Mouse (Mus musculus) ES-Bruce4 (cell line): ENCODE measurements around the gene Slc2a1.

Experiments
- CTCF ChIP-seq: IDR thresholded peaks from one replicate; pipeline ENCODE4 v1.8.1; 2011; ENCODE audit warnings: low read depth, low read length
- EP300 ChIP-seq: IDR thresholded peaks from 2 replicates; pipeline ENCODE4 v1.6.1; 2011; ENCODE audit warnings: low read depth, low read length; ENCODE audit not compliant: insufficient read depth
- POLR2A ChIP-seq: IDR thresholded peaks from one replicate; pipeline ENCODE4 v1.8.1; 2011; ENCODE audit warnings: low read length; ENCODE audit not compliant: insufficient read depth

DNA sequence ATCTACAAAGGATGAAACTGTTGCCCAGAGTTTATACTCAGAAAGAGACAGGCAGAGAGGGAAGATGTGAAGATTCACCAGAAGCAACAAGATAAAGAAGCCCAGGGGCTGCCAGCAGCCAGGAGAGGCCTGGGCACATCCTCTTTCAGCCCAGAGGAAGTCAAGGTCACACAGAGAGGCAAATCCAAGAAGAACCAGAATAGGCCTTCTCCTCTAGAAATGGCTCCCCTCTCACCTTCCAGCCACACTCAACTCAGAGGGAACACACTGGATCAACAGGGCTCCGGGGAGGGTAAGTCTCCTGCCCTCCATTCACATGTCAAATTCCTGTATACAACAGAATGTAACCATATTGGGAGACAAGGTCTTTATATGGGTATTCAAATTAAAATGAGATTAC is 38.3 kb upstream of the Slc2a1 start:
- TF ChIP-seq POLR2A = no peak
- no peak for TF ChIP-seq CTCF
- TF ChIP-seq EP300 = no peak
